Mouse (Mus musculus) liver, adult 2 months (tissue): ENCODE data around the gene Zg16.

ENCODE experiments used
- CTCF ChIP-seq: fragments of 200-500 bp; IDR thresholded peaks from 2 replicates; pipeline ENCODE4 v1.5.1; 2011; ENCODE audit warnings: low read depth, low read length, control low read depth
- POLR2A ChIP-seq: fragments of 200-500 bp; IDR thresholded peaks from 2 replicates; pipeline ENCODE4 v1.6.1; 2011; ENCODE audit warnings: low read length, control low read depth; ENCODE audit not compliant: insufficient read depth; ENCODE audit errors: extremely low read depth

GRCm38 (mm10) chr7:127070871-127071413, 16.2 kb downstream of the Zg16 start:
- TF ChIP-seq POLR2A (no peak), CTCF (no peak)
